Mouse (Mus musculus) heart, postnatal 10 days (tissue): ENCODE results near the gene Ttc3. TPM values are rescaled to one million over a fixed set of nuclear protein-coding genes. Genes with fewer than 3 reads are reported as not detected.
"Not testable (repeated sequence)": the region's sequence is repeated elsewhere in the genome, so short reads cannot be mapped to it uniquely, and the experiment has no call there.

Experiments used
- DNase-seq, 2 experiments: peaks; one replicate each; pipeline ENCODE4 v3.0.0; 2021
- intact Hi-C: fragments of 180-260 bp; cut with DNase I; formaldehyde crosslinking; loops from one replicate; pipeline ENCODE4 v1.15.1; 2025
- total RNA-seq, 2 experiments: library from RNA; stranded (reverse); gene quantifications; 2 replicates each; pipeline ENCODE4 v1.2.3; 2021

The Ttc3 gene
- total RNA-seq, 2 experiments from 2014 or later, result 127 to 128 TPM

GRCm38 (mm10) chr16:94414151-94414550 is 43.7 kb downstream of the Ttc3 start:
- no peak for DNase-seq
- intact Hi-C loops, result no loop called here

- intact Hi-C loops, result no loop called here
- no peak for DNase-seq
These were observed 50.1 kb downstream of the Ttc3 start for GRCm38 (mm10) chr16:94420498-94420897.

GRCm38 (mm10) chr16:94428948-94429347 is 58.5 kb downstream of the Ttc3 start:
- intact Hi-C loops, result no loop called here
- DNase-seq, result no peak

- intact Hi-C loops, result no loop called here
- peak; percentile 13 to 22 for DNase-seq
These were observed 65.2 kb downstream of the Ttc3 start for GRCm38 (mm10) chr16:94435495-94436234.

- DNase-seq, result no peak
- intact Hi-C loops, result no loop called here
These were observed 66.4 kb downstream of the Ttc3 start for GRCm38 (mm10) chr16:94436801-94437200.

GRCm38 (mm10) chr16:94441361-94441760 is 70.9 kb downstream of the Ttc3 start:
- no peak for DNase-seq
- intact Hi-C loops, result no loop called here

- no peak for DNase-seq
- intact Hi-C loops, result no loop called here
These were observed 78.7 kb downstream of the Ttc3 start for GRCm38 (mm10) chr16:94449151-94449550.

- DNase-seq, result no peak
- intact Hi-C loops, result no loop called here
These were observed 79.2 kb downstream of the Ttc3 start for GRCm38 (mm10) chr16:94449632-94450031.

- DNase-seq, result no peak
- intact Hi-C loops, result no loop called here
These were observed 81.4 kb downstream of the Ttc3 start for GRCm38 (mm10) chr16:94451545-94452488.

GRCm38 (mm10) chr16:94452768-94453167 is 82.3 kb downstream of the Ttc3 start:
- no peak for DNase-seq
- intact Hi-C loops, result no loop called here

GRCm38 (mm10) chr16:94454146-94454545 is 83.7 kb downstream of the Ttc3 start:
- no peak for DNase-seq
- intact Hi-C loops, result no loop called here

- intact Hi-C loops, result no loop called here
- DNase-seq, result no peak
These were observed 93.6 kb downstream of the Ttc3 start for GRCm38 (mm10) chr16:94464067-94464466.

GRCm38 (mm10) chr16:94465900-94466299 is 95.5 kb downstream of the Ttc3 start:
- intact Hi-C loops, result loop anchor here (5.0 kb wide), 1 partner anchor 151 kb away; no protein-coding TSS in a partner anchor
- no peak for DNase-seq

GRCm38 (mm10) chr16:94466317-94466716 is 95.9 kb downstream of the Ttc3 start:
- not testable (repeated sequence) for DNase-seq
- intact Hi-C loops, result loop anchor here (5.0 kb wide), 1 partner anchor 151 kb away; no protein-coding TSS in a partner anchor

GRCm38 (mm10) chr16:94467337-94468055 is 97.1 kb downstream of the Ttc3 start:
- intact Hi-C loops, result loop anchor here (5.0 kb wide), 1 partner anchor 150 kb away; no protein-coding TSS in a partner anchor
- DNase-seq, result peak; percentile 62 to 70

GRCm38 (mm10) chr16:94468391-94468790 is 98.0 kb downstream of the Ttc3 start:
- DNase-seq, result no peak
- intact Hi-C loops, result loop anchor here (5.0 kb wide), 1 partner anchor 149 kb away; no protein-coding TSS in a partner anchor

- peak; percentile 83 to 87 for DNase-seq
- intact Hi-C loops, result loop anchor here (5.0 kb wide), 1 partner anchor 95 kb away; no protein-coding TSS in a partner anchor
These were observed 102.1 kb downstream of the Ttc3 start for GRCm38 (mm10) chr16:94472515-94472951.

- peak; percentile 71 to 74 for DNase-seq
- intact Hi-C loops, result loop anchor here (5.0 kb wide), 1 partner anchor 94 kb away; no protein-coding TSS in a partner anchor
These were observed 102.8 kb downstream of the Ttc3 start for GRCm38 (mm10) chr16:94473086-94473822.

- no peak for DNase-seq
- intact Hi-C loops, result no loop called here
These were observed 114.5 kb downstream of the Ttc3 start for GRCm38 (mm10) chr16:94484752-94485535.
